Mouse (Mus musculus): ENCODE data around the gene Haus7. TPM values are rescaled to one million over a fixed set of nuclear protein-coding genes. Genes with fewer than 3 reads are reported as not detected.

The Haus7 gene
- polyA plus RNA-seq, 1 experiment from 2014 or later = 78.9 TPM

GRCm38 (mm10) chrX:73480334-73480733 lies 21.5 kb upstream of the Haus7 start:
- no peak overlapping the region for H3K27ac ChIP-seq
- no peak for ATAC-seq
- H3K4me1 ChIP-seq = no peaks in the 10 kb centered on the region
- no peaks in the 10 kb centered on the region for H3K27me3 ChIP-seq
- H3K36me3 ChIP-seq (ENCODE audit: poor library complexity, severe bottlenecking) = no peaks in the 10 kb centered on the region
- no peak overlapping the region for H3K4me2 ChIP-seq
- no peaks in the 10 kb centered on the region for H3K9me3 ChIP-seq (replicated peaks)
- H3K4me3 ChIP-seq = no peak overlapping the region
- 82% methylated on average over 2 of the region's 2 CpGs for WGBS
- no peak overlapping the region for H3K9ac ChIP-seq

- ATAC-seq = no peak
- no peak overlapping the region for H3K4me2 ChIP-seq
Observed at GRCm38 (mm10) chrX:73479656-73480055, 20.8 kb upstream of the Haus7 start.

GRCm38 (mm10) chrX:73477500-73477899 lies 18.7 kb upstream of the Haus7 start:
- Histone ChIP-seq H3K9me3 (replicated peaks) (no peaks in the 10 kb centered on the region), H3K27ac (no peak overlapping the region), H3K4me1 (no peaks in the 10 kb centered on the region), H3K36me3 (ENCODE audit: poor library complexity, severe bottlenecking) (no peaks in the 10 kb centered on the region), H3K4me2 (no peak overlapping the region), H3K27me3 (no peaks in the 10 kb centered on the region), H3K4me3 (no peak overlapping the region), H3K9ac (no peak overlapping the region)
- WGBS = 84% methylated on average over 2 of the region's 2 CpGs
- no peak for ATAC-seq

More at GRCm38 (mm10) chrX:73479656-73480055, 20.8 kb upstream of the Haus7 start:
- no peaks in the 10 kb centered on the region for H3K4me1 ChIP-seq
- no peak overlapping the region for H3K9ac ChIP-seq
- no peak overlapping the region for H3K27ac ChIP-seq
- no peaks in the 10 kb centered on the region for H3K9me3 ChIP-seq (replicated peaks)
- H3K4me3 ChIP-seq = no peak overlapping the region
- no peaks in the 10 kb centered on the region for H3K27me3 ChIP-seq
- H3K36me3 ChIP-seq (ENCODE audit: poor library complexity, severe bottlenecking) = no peaks in the 10 kb centered on the region

- no peak for ATAC-seq
- H3K36me3 ChIP-seq (ENCODE audit: poor library complexity, severe bottlenecking) = no peaks in the 10 kb centered on the region
- no peaks in the 10 kb centered on the region for H3K9me3 ChIP-seq (replicated peaks)
- H3K4me3 ChIP-seq = no peak overlapping the region
- no peak overlapping the region for H3K27ac ChIP-seq
- WGBS = 85% methylated on average over 2 of the region's 2 CpGs
- H3K9ac ChIP-seq = no peak overlapping the region
- H3K4me2 ChIP-seq = no peak overlapping the region
- H3K27me3 ChIP-seq = no peaks in the 10 kb centered on the region
- no peaks in the 10 kb centered on the region for H3K4me1 ChIP-seq
Observed at GRCm38 (mm10) chrX:73476621-73477020, 17.8 kb upstream of the Haus7 start.

GRCm38 (mm10) chrX:73475658-73476256 lies 16.9 kb upstream of the Haus7 start:
- Histone ChIP-seq H3K4me3 (no peak overlapping the region), H3K9me3 (replicated peaks) (no peaks in the 10 kb centered on the region), H3K27me3 (no peaks in the 10 kb centered on the region), H3K4me1 (no peaks in the 10 kb centered on the region), H3K36me3 (ENCODE audit: poor library complexity, severe bottlenecking) (no peaks in the 10 kb centered on the region), H3K9ac (no peak overlapping the region), H3K27ac (no peak overlapping the region), H3K4me2 (no peak overlapping the region)
- 95% methylated on average over 1 of the region's 1 CpGs for WGBS
- no peak for ATAC-seq

GRCm38 (mm10) chrX:73474340-73475165 lies 15.7 kb upstream of the Haus7 start:
- ATAC-seq = no peak
- Histone ChIP-seq H3K9me3 (replicated peaks) (no peaks in the 10 kb centered on the region), H3K9ac (no peak overlapping the region), H3K4me1 (no peaks in the 10 kb centered on the region), H3K27me3 (no peaks in the 10 kb centered on the region), H3K4me2 (no peak overlapping the region), H3K4me3 (no peak overlapping the region), H3K36me3 (ENCODE audit: poor library complexity, severe bottlenecking) (no peaks in the 10 kb centered on the region), H3K27ac (no peak overlapping the region)
- WGBS = 64% methylated on average over 12 of the region's 12 CpGs

- Histone ChIP-seq H3K9ac (no peak overlapping the region), H3K9me3 (replicated peaks) (no peaks in the 10 kb centered on the region), H3K4me1 (no peaks in the 10 kb centered on the region), H3K36me3 (ENCODE audit: poor library complexity, severe bottlenecking) (no peaks in the 10 kb centered on the region), H3K27me3 (no peaks in the 10 kb centered on the region), H3K27ac (no peak overlapping the region), H3K4me3 (no peak overlapping the region), H3K4me2 (no peak overlapping the region)
- ATAC-seq = no peak
- WGBS = 87% methylated on average over 3 of the region's 3 CpGs
Observed at GRCm38 (mm10) chrX:73471764-73472163, 12.9 kb upstream of the Haus7 start.

- Histone ChIP-seq H3K4me2 (no peak overlapping the region), H3K9ac (no peak overlapping the region), H3K27ac (no peak overlapping the region), H3K4me1 (no peaks in the 10 kb centered on the region), H3K27me3 (no peaks in the 10 kb centered on the region), H3K4me3 (no peak overlapping the region), H3K36me3 (ENCODE audit: poor library complexity, severe bottlenecking) (no peaks in the 10 kb centered on the region), H3K9me3 (replicated peaks) (no peaks in the 10 kb centered on the region)
- WGBS = 88% methylated on average over 1 of the region's 1 CpGs
- no peak for ATAC-seq
Observed at GRCm38 (mm10) chrX:73468752-73469151, 9.9 kb upstream of the Haus7 start.

- Histone ChIP-seq H3K36me3 (ENCODE audit: poor library complexity, severe bottlenecking) (no peaks in the 10 kb centered on the region), H3K27ac (no peak overlapping the region), H3K4me3 (no peak overlapping the region), H3K9ac (no peak overlapping the region), H3K27me3 (no peaks in the 10 kb centered on the region), H3K4me2 (no peak overlapping the region), H3K9me3 (replicated peaks) (no peaks in the 10 kb centered on the region), H3K4me1 (no peaks in the 10 kb centered on the region)
- ATAC-seq = no peak
- 70% methylated on average over 3 of the region's 3 CpGs for WGBS
Observed at GRCm38 (mm10) chrX:73468330-73468729, 9.5 kb upstream of the Haus7 start.

- H3K4me2 ChIP-seq = no peak overlapping the region
- no peak overlapping the region for H3K27ac ChIP-seq
- no peaks in the 10 kb centered on the region for H3K36me3 ChIP-seq (ENCODE audit: poor library complexity, severe bottlenecking)
- 70% methylated on average over 5 of the region's 5 CpGs for WGBS
- no peaks in the 10 kb centered on the region for H3K4me1 ChIP-seq
- H3K27me3 ChIP-seq = no peaks in the 10 kb centered on the region
- no peak overlapping the region for H3K4me3 ChIP-seq
- ATAC-seq = no peak
- H3K9me3 ChIP-seq (replicated peaks) = no peaks in the 10 kb centered on the region
- H3K9ac ChIP-seq = no peak overlapping the region
Observed at GRCm38 (mm10) chrX:73467446-73468241, 8.8 kb upstream of the Haus7 start.

GRCm38 (mm10) chrX:73465483-73466186 lies 6.8 kb upstream of the Haus7 start:
- no peaks in the 10 kb centered on the region for H3K4me1 ChIP-seq
- no peaks in the 10 kb centered on the region for H3K36me3 ChIP-seq (ENCODE audit: poor library complexity, severe bottlenecking)
- no peak overlapping the region for H3K4me3 ChIP-seq
- 74% methylated on average over 9 of the region's 9 CpGs for WGBS
- no peak for ATAC-seq
- no peaks in the 10 kb centered on the region for H3K9me3 ChIP-seq (replicated peaks)
- no peak overlapping the region for H3K4me2 ChIP-seq
- no peak overlapping the region for H3K9ac ChIP-seq
- no peaks in the 10 kb centered on the region for H3K27me3 ChIP-seq
- no peak overlapping the region for H3K27ac ChIP-seq

- H3K27ac ChIP-seq = no peak overlapping the region
- no peak overlapping the region for H3K9ac ChIP-seq
- no peaks in the 10 kb centered on the region for H3K9me3 ChIP-seq (replicated peaks)
- H3K4me2 ChIP-seq = no peak overlapping the region
- WGBS = 88% methylated on average over 4 of the region's 4 CpGs
- no peaks in the 10 kb centered on the region for H3K36me3 ChIP-seq (ENCODE audit: poor library complexity, severe bottlenecking)
- peaks cover 12% of the 10 kb centered on the region; the same call in 1 of the 2 replicates for H3K4me1 ChIP-seq
- H3K4me3 ChIP-seq = no peak overlapping the region
- no peaks in the 10 kb centered on the region for H3K27me3 ChIP-seq
- no peak for ATAC-seq
Observed at GRCm38 (mm10) chrX:73460792-73461191, 1.9 kb upstream of the Haus7 start.

Measured in forebrain, embryonic 13.5 days (tissue).